Mouse (Mus musculus) R1 (cell line): ENCODE measurements around the gene Ankrd13b.
A peak's percentile ranks its signal among the peaks of the same experiment; 100 is the strongest.

ENCODE experiments used
- DNase-seq: peaks from one replicate; pipeline ENCODE4 v3.0.0-alpha.2; 2018; ENCODE audit warnings: low read depth, low spot score

Ankrd13b gene

DNA sequence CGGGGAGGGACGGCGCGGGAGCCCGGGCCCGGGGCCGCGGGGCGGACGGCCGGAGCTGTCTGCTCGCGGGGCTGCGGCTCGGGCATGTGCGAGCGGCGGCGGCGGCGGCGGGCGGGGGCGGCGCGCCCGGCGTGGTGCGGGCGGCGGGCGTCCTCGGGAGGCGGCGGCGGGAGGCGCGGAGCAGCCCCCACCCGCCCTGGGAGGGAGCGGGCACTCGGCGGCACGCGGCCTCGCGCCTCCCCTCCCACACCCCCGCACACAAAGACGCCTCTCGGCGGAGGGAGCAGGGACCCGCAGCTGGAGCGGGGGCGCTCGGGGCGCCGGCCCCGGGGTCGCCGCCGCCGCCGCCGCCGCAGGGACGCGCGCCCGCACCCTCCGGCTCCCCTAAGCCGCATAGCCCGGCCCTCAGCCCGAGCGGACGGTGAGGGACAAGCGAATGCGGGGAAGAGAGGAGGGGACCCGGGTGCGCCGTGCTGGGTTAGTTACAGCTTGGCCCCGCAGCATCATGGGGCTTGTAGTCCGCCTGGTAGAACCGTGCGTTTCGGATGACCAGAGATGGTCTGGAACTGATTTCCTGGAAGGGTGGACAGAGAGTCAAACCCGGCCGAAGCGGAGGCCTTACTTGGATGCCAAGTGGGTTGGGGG is at the start of gene Ankrd13b:
Gene Ankrd13b, minus strand, starts transcription at position 88 of the 645 bp plus-strand sequence.
- peak; percentile 79 for DNase-seq

GRCm38 (mm10) chr11:77532202-77532846 is 42.8 kb upstream of the Ankrd13b start:
- DNase-seq: no peak

DNA sequence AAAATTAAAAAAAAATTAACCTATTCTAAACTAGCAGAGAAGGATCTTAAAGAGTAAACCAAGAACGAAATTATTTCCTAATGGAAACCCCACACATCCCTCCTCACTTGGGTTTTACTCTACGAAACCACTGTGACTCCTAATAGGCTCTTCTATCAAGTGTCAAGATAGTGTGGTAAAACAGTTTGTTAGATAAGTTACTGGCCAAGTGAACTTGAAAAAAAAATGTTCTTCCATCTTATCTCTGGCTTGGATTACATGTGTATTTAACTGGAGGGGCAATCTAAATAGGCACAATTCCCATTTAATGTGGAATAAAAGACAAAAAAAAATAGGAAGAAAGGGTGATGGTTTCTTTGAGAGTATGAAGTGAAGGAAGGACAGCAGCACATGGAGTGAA is 41.4 kb upstream of the Ankrd13b start:
- DNase-seq: no peak

GRCm38 (mm10) chr11:77529644-77530043 is 40.2 kb upstream of the Ankrd13b start:
- no peak for DNase-seq

DNA sequence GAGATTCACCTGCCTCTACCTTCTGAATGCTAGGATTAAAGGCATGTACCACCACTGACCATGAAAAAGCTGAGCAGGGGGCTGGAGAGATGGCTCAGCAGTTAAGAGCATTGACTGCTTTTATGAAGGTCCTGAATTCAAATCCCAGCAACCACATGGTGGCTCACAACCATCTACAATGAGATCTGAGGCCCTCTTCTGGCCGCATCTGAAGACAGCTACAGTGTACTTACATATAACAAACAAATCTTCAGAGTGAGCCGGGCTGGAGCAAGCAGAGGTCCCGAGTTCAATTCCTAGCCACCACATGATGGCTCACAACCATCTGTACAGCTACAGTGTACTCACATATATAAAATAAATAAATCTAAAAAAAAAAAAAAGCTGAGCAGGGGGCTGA is 38.9 kb upstream of the Ankrd13b start:
- peak; percentile 55 for DNase-seq

DNA sequence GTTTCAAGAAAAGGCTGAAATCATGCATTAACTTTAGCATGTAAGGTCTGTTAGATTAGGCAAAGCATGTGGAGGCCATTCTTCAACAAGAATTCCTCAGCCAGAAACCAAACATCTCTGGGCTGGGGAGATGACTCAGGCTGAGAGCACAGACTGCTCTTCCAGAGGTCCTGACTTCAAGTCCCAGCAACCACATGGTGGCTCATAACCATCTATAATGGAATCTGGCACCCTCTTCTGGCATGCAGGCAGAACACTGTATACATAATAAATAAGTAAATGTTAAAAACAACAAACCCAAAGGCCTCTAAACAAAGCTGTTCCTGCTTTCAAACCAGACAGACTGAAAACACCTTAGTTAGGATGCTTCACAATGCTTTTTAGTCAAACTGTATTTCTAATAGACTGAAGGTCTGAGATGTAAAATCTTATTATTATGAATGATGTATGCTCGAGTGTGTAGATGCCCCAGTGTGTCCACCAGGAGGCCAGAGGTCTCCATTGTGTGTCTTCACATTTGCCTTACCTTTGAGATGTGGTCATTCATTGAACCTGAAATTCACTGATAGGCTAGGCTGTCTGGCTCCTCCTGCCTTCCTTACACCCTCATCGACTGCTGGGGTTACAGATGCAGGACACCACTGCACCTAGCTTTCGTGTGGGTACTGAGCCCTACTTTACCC is 36.5 kb upstream of the Ankrd13b start:
- DNase-seq: peak; percentile 44

DNA sequence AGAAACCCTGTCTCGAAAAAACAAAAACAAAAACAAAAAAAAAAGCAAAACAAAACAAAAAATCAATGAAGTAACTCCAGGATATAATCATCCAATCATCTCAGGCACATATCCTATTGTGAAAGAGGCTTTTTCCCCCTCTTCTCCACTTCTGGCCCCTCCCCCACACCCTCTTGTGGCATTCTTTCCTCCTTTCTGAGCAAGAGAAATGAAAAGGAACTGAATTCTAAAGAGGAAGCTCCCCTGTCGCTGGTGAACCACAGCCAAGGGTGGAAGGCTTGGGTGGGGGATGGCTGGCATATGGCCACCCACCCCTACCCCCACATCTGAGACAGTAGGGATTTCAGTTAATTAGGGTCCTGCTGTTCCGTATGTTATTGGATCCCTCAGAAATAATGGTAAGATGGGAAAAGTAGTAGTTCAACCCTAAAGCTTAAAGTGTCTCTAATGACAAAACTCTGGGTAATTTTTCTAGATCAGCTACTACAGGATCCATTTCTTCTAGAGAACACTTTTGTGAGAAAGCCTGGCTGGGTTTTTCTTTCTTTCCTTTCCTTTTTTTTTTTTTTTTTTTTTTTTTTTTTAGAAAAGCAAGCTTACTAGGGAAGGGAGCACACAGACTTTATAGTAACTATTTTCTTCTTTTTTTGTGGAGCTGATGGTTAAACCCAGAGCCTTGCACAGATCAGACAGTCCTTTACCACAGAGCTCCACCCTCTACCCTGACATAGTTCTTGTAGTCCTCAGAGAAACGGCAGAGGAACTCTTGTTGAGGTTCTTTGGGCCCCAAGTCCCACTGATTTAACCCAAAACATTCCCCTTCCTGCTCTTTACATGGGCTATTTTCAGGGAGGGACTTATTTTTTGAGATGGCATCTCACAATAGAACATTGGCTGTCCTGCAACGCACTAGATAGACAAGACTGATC is 31.4 kb upstream of the Ankrd13b start:
- no peak for DNase-seq

DNA sequence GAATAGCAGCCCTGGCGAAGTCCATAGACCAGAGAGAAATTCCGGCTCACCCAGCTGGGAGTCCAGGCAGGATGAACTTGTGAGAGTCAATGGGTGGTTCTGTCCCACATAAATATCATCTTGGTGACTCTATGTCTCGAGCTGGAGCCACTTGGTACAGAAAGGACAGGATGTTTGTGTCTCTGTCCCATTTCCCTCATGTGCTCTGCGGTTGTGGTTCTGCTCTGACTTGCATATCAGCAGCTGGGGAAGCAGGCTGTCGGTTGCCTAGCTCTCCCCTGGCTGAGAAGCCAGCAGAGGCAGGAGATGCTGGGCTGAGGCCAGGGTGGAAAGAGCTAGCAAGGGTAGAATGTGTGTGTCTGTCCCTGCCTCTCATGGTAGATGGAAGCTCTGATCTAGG is 29.6 kb upstream of the Ankrd13b start, which contains the start of gene Gm10392:
Gene Gm10392, minus strand, starts transcription at position 156 of the 400 bp plus-strand sequence.
- DNase-seq: no peak

DNA sequence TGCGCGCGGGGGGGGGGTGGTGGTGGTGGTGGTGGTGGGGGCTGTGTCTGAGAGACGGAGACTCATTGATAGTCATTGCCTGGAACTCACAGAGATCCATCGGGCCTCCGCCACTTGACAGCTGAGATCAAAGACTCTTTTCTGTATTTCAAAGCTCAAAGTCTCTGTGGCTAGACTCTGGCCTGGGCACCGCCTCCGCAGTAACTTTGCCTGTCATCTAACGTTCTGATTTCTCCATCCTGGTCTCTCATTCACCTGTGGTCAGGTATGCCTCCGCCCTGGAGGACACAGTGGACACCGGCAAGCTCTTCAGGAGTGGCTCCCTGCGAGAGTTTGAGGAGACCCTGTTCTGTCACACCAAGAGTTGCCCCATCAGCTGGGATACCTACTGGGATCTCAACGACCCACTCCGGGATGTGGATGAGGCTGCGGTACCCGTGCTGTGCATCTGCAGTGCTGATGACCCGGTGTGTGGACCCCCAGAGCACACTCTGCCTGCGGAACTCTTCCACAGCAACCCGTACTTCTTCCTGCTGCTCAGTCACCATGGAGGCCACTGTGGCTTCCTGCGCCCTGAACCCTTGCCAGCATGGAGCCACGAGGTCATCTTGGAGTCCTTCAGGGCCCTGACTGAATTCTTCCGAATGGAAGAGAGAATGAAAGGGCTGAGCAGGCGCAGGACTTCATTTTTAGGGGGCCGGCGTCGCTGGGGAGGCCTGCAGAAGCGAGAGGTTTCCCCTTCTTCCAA is 28.7 kb upstream of the Ankrd13b start:
- no peak for DNase-seq

GRCm38 (mm10) chr11:77516553-77517425 is 27.3 kb upstream of the Ankrd13b start:
- DNase-seq: no peak

DNA sequence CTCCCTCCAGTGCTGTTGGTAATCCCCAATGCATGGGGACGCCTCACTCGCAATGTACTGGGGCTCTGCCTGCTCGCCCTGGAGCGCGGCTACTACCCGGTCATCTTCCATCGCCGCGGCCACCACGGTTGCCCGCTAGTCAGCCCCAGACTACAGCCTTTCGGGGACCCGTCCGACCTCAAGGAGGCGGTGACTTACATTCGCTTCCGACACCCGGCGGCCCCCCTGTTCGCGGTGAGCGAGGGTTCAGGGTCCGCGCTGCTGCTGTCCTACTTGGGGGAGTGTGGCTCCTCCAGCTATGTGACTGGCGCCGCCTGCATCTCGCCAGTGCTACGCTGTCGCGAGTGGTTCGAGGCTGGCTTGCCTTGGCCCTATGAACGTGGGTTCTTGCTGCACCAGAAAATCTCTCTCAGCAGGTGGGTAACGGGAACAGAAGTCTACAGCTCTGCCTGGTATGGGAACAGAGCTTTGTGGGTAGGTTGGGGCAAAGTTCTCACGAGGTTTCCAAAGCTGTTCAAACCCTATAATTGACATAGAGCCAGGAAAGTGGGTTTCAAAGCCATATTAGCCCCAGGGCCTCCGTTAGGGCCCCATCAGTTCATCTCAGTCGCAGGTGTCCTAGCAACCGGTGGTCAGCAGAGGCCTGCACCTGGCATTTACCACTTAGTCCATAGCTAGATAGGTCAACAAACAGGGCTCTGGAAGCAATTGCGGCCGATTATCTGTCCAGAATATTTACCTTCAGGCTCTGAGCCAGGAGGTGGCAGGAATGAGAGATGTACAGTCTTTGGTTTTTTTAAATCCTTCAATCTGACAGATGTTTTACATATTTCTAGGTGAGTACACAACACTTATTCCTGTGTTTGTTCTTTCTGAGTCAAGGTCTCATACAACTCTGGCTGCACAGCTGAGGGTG is 26.4 kb upstream of the Ankrd13b start, which contains the start of gene Trp53i13:
Gene Trp53i13, minus strand, starts transcription at position 344 of the 916 bp plus-strand sequence.
- DNase-seq: peak; percentile 40

DNA sequence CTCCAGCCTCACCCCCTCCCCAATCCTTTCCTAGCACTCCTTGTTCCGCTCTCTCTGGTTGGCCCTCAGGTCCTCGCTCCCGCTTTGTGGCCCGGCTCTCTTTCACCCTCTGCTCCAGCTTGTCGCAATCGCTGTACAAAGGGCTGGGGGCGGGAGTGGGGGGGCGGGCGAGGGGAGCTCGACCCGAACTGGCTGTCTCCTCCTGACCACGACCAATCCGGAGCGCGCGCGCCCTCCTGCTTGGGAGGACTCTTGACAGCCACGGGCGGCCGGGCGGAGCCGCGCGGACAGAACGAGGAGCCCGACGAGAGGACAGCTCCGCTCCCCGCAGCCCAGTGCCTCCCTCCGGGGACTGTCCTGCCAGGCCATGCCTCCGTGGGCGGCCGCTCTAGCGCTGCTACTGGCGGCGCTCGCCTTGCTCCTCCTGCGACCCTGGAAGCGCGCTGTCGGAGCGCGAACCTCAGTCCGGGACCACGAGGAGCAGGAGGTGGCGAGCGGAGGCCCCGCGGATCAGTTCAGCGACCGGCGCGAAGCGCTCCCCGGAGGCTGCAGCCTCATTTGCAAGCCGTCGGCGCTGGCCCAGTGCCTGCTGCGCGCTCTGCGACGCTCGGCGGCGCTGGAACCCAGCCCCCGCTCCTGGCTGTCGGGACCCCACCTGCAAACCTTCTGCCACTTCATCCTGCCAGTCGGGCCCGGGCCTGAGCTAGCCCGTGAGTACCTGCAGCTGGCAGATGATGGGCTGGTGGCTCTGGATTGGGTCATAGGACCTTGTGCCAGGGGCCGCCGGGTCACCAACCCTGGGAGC is 25.6 kb upstream of the Ankrd13b start, which contains the start of gene Abhd15:
Gene Abhd15, plus strand, starts transcription at position 290 of the 805 bp plus-strand sequence.
- peak; percentile 89 for DNase-seq

DNA sequence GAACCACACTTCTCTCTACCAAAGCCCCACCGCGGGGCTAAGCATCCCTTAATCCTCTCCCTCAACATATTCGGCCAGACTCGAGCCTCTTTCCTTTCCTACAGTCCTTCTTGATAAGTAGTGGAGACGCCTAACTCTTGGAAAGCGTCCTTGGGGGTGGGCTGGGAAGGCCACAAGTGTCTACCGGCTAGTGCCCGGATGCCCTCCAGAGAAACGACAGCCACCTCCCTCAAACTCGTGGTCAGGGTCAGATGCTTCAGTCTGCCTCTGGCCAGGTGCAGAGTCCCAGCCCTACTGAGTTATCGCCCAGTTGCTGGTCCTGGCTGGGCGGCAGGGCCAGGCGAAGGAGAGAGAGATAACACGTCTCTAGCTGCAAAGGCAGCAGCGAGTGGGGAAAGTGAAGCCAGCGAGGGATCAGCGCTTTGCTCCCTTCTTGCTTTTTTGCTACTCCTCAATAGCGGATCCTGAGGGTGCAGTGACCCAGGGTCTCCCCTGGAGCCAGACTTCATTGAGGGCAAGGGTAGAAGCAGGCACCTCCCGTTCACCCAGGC is 24.9 kb upstream of the Ankrd13b start:
- DNase-seq: no peak

- DNase-seq: no peak
These were observed 24.3 kb upstream of the Ankrd13b start for GRCm38 (mm10) chr11:77513811-77514170.

DNA sequence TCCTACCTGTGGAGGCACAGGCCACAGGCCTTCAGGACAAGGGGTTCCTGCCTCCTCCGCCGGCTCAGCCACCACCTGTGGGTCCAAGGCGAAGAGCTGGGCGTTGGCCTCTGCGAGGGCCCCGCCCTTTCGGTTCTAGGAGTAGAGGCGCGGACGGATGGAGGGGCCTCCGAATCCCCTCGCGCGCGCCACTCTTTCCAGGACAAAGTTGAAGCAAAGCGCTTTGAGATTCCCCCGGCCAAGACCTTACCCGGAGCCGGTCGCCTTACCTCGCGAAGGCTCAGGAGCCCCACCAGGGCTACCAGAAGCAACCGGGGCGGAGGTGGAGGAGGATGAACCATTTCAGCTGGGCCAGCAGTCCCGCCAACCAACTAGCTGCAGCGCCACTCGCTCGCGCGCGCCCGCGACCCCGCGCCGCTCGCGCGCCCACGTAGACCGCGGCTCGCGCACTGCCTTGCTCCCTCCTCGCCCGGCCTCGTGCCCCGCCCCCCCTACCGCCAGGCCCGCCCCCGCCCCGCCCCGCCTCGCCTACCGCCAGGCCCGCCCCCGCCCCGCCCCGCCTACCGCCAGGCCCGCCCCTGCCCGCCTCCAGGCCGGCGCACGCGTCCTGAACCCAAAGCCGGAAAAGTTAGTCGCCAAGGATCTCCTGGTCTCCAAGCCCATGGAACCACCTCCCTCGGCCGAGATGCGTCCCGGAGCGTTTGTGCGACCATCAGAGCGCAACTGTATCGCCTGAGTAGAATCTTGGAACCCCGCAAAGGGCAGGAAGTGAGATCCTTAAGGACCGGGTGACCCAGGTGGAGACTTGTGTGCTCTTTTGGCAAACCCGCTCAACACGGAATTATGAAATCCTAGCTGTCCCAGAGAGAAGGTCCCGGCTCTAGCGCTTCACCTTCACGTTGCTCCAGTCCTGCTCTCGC is 23.7 kb upstream of the Ankrd13b start:
- DNase-seq: peak; percentile 89

DNA sequence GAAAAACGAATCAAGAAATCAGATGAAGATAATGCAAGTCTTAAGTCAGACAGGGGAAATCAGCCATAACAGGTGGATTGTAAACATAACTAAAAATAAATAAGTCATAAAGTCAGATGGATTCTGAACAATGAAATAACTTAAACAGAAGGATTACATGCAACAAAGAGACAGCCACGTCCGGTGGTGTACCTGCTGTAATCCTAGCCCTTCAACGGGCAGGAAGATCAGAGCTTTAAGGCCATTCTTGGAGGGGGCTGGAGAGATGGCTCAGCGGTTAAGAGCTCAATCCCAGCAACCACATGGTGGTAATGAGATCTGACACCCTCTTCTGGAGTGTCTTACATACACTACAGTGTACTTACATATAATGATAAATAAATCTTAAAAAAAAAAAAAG is 21.9 kb upstream of the Ankrd13b start:
- DNase-seq: no peak
